Mouse (Mus musculus) cerebellum, adult 9-11 months (tissue): Measurements from ENCODE around the gene D10Jhu81e.
"Not testable (repeated sequence)": the region's sequence is repeated elsewhere in the genome, so short reads cannot be mapped to it uniquely, and the experiment has no call there.

Experiments
- DNase-seq: peaks from one replicate; pipeline ENCODE4 v3.0.0; 2022

Gene D10Jhu81e

GRCm38 (mm10) chr10:78169281-78170042, at the start of gene D10Jhu81e:
Gene D10Jhu81e (minus strand): TSS chr10:78169782.
- DNase-seq = peak; percentile 100

- DNase-seq = no peak
Measured at GRCm38 (mm10) chr10:78218576-78218975, 49.0 kb upstream of the D10Jhu81e start.

- DNase-seq = no peak
Measured at GRCm38 (mm10) chr10:78216376-78217083, 46.9 kb upstream of the D10Jhu81e start.

- no peak for DNase-seq
Measured at GRCm38 (mm10) chr10:78214371-78214770, 44.8 kb upstream of the D10Jhu81e start.

- DNase-seq = no peak
Measured at GRCm38 (mm10) chr10:78211311-78211710, 41.7 kb upstream of the D10Jhu81e start.

- DNase-seq = no peak
Measured at GRCm38 (mm10) chr10:78201182-78201581, 31.6 kb upstream of the D10Jhu81e start.

- no peak for DNase-seq
Measured at GRCm38 (mm10) chr10:78192933-78193332, 23.4 kb upstream of the D10Jhu81e start.

- not testable (repeated sequence) for DNase-seq
Measured at GRCm38 (mm10) chr10:78186076-78186475, 16.5 kb upstream of the D10Jhu81e start.

- DNase-seq = no peak
Measured at GRCm38 (mm10) chr10:78185381-78185725, 15.8 kb upstream of the D10Jhu81e start.

GRCm38 (mm10) chr10:78184531-78185380, 15.2 kb upstream of the D10Jhu81e start, which contains the start of gene Pwp2:
Gene Pwp2 (minus strand): TSS chr10:78185149.
- peak; percentile 87 for DNase-seq

- no peak for DNase-seq
Measured at GRCm38 (mm10) chr10:78183577-78183976, 14.0 kb upstream of the D10Jhu81e start.

- DNase-seq = no peak
Measured at GRCm38 (mm10) chr10:78182321-78182720, 12.7 kb upstream of the D10Jhu81e start.

- no peak for DNase-seq
Measured at GRCm38 (mm10) chr10:78174474-78174873, 4.9 kb upstream of the D10Jhu81e start.

- DNase-seq = no peak
Measured at GRCm38 (mm10) chr10:78171581-78171980, 2.0 kb upstream of the D10Jhu81e start.

- DNase-seq = peak; percentile 61
Measured at GRCm38 (mm10) chr10:78171057-78171456, 1.5 kb upstream of the D10Jhu81e start.

GRCm38 (mm10) chr10:78170445-78170844, 863 bp upstream of the D10Jhu81e start:
- peak; percentile 59 for DNase-seq

GRCm38 (mm10) chr10:78168792-78169191, 790 bp downstream of the D10Jhu81e start:
- DNase-seq = peak; percentile 60

- DNase-seq = no peak
Measured at GRCm38 (mm10) chr10:78167775-78168174, 1.8 kb downstream of the D10Jhu81e start.

- peak; percentile 75 for DNase-seq
Measured at GRCm38 (mm10) chr10:78167333-78167732, 2.2 kb downstream of the D10Jhu81e start.

GRCm38 (mm10) chr10:78165256-78166005, 4.2 kb downstream of the D10Jhu81e start:
- DNase-seq = peak; percentile 70

- DNase-seq = peak; percentile 89
Measured at GRCm38 (mm10) chr10:78164786-78165185, 4.8 kb downstream of the D10Jhu81e start.

- peak; percentile 80 for DNase-seq
Measured at GRCm38 (mm10) chr10:78163923-78164322, 5.7 kb downstream of the D10Jhu81e start.
